Comparison of ENCODE assay signal across 12 mouse cellular contexts in genomic region chr11:30279278-30279677, GRCm38 (mm10). TPM values are rescaled to one million over a fixed set of nuclear protein-coding genes. Genes with fewer than 3 reads are reported as not detected.
DNase-seq lines count a peak whose midpoint lies in the region; ATAC-seq and TF ChIP-seq lines count a peak whose summit lies in the region.
"Had no signal": no experiment of that assay in that cellular context is flagged by ENCODE, and none has a peak within 500 bp of the region (broad histone marks: within the 10 kb centered on the region; RNA-seq: fewer than 3 reads in every experiment).

No protein-coding gene starts in this region.

- no peak overlapping the region for H3K4me2 ChIP-seq in heart, embryonic 11.5 days
- H3K4me2 ChIP-seq in forebrain, embryonic 13.5 days = no peak overlapping the region
- H3K4me2 ChIP-seq in hindbrain, postnatal 0 days (ENCODE audit: low read depth, low read length) = no peak overlapping the region
- H3K4me2 ChIP-seq: hindbrain, embryonic 14.5 days; limb, embryonic 15.5 days had no signal

- no peaks in the 10 kb centered on the region for H3K27me3 ChIP-seq in heart, adult 2 months (ENCODE audit: control insufficient read depth, insufficient read depth, low read length)
- no peaks in the 10 kb centered on the region for H3K27me3 ChIP-seq in heart, embryonic 11.5 days (ENCODE audit: control insufficient read depth, insufficient read depth, low read length)
- no peaks in the 10 kb centered on the region for H3K27me3 ChIP-seq in forebrain, embryonic 13.5 days
- H3K27me3 ChIP-seq in hindbrain, postnatal 0 days (ENCODE audit: insufficient read depth, low read length) = no peaks in the 10 kb centered on the region
- H3K27me3 ChIP-seq: limb, embryonic 15.5 days had no signal

- H3K4me3 ChIP-seq in heart, adult 2 months = no peak overlapping the region
- no peak overlapping the region for H3K4me3 ChIP-seq in heart, embryonic 11.5 days (ENCODE audit: low read depth, low read length)
- no peak overlapping the region for H3K4me3 ChIP-seq in forebrain, embryonic 13.5 days
- H3K4me3 ChIP-seq in hindbrain, postnatal 0 days (ENCODE audit: low read length) = no peak overlapping the region
- H3K4me3 ChIP-seq: limb, embryonic 15.5 days had no signal

- H3K9me3 ChIP-seq in heart, embryonic 11.5 days (replicated peaks; ENCODE audit: control insufficient read depth, low read length) = no peaks in the 10 kb centered on the region
- no peaks in the 10 kb centered on the region for H3K9me3 ChIP-seq in forebrain, embryonic 13.5 days (replicated peaks)
- no peaks in the 10 kb centered on the region for H3K9me3 ChIP-seq in hindbrain, postnatal 0 days (ENCODE audit: low read length)
- H3K9me3 ChIP-seq: limb, embryonic 15.5 days had no signal

- peak; percentile 97 for TF ChIP-seq EP300 in heart, adult 2 months (IDR thresholded peaks at IDR 0.05; ENCODE audit: insufficient read depth, low read depth, low read length)

- no peak for ATAC-seq in heart, embryonic 11.5 days (replicated peaks; ENCODE audit: insufficient number of reproducible peaks, low FRiP score, low TSS enrichment)
- ATAC-seq in forebrain, embryonic 13.5 days = no peak
- no peak for ATAC-seq in hindbrain, postnatal 0 days

- no peaks in the 10 kb centered on the region; the same call in 1 of the 2 replicates for H3K79me2 ChIP-seq in heart, adult 2 months (replicated peaks; ENCODE audit: control insufficient read depth, insufficient read depth, low read length)

- H3K4me1 ChIP-seq in heart, adult 2 months (ENCODE audit: control insufficient read depth, insufficient read depth, low read length) = peaks cover 16% of the 10 kb centered on the region
- no peaks in the 10 kb centered on the region for H3K4me1 ChIP-seq in heart, embryonic 11.5 days (ENCODE audit: control insufficient read depth, insufficient read depth, low read length)
- H3K4me1 ChIP-seq in forebrain, embryonic 13.5 days = no peaks in the 10 kb centered on the region
- no peaks in the 10 kb centered on the region for H3K4me1 ChIP-seq in hindbrain, postnatal 0 days (ENCODE audit: insufficient read depth, low read length)
- H3K4me1 ChIP-seq: limb, embryonic 15.5 days had no signal

- 40% methylated on average over 5 of the region's 5 CpGs for WGBS in heart, adult 2 months
- 66% methylated on average over 5 of the region's 5 CpGs for WGBS in heart, embryonic 11.5 days (ENCODE audit: insufficient replicate concordance)
- 84% methylated on average over 5 of the region's 5 CpGs for WGBS in forebrain, embryonic 13.5 days
- 87% methylated on average over 5 of the region's 5 CpGs for WGBS in hindbrain, postnatal 0 days

- intact Hi-C loops in heart, adult 2 months (cut with DNase I) = loop anchor here (1.0 kb wide), 1 partner anchor 11 kb away; the partner anchor contains the start of gene Sptbn1

- TF ChIP-seq CTCF in heart, adult 2 months (IDR thresholded peaks at IDR 0.05) = no peak
- TF ChIP-seq CTCF in hindbrain, postnatal 0 days (IDR thresholded peaks at IDR 0.05; ENCODE audit: low read depth) = no peak

- H3K27ac ChIP-seq in heart, adult 2 months = peak overlapping the region; percentile 90
- no peak overlapping the region for H3K27ac ChIP-seq in heart, embryonic 11.5 days (ENCODE audit: low read depth, low read length)
- no peak overlapping the region for H3K27ac ChIP-seq in forebrain, embryonic 13.5 days
- no peak overlapping the region for H3K27ac ChIP-seq in hindbrain, postnatal 0 days
- H3K27ac ChIP-seq: hindbrain, embryonic 14.5 days; limb, embryonic 15.5 days; stomach, postnatal 0 days had no signal

- peak; percentile 77 to 85 for DNase-seq in heart, adult 2 months
- DNase-seq in gastrocnemius, adult 8-10 months (ENCODE audit: low spot score in 2 of 2) = peak; percentile 62 to 68
- peak; percentile 69 for DNase-seq in kidney, adult 9 months
- peak; percentile 85 for DNase-seq in lung, postnatal 36 days
- DNase-seq in spleen, postnatal 4 days (ENCODE audit: low spot score in 2 of 2) = no peak
- DNase-seq in hindbrain, postnatal 0 days (ENCODE audit: low spot score) = no peak
- DNase-seq: cerebellum, adult 2 months had no signal

- TF ChIP-seq POLR2A in heart, adult 2 months (IDR thresholded peaks at IDR 0.05; ENCODE audit: insufficient read depth, low read depth, low read length) = peak; percentile 39; the same call in 1 of the 2 replicates

- no peak overlapping the region for H3K9ac ChIP-seq in heart, adult 2 months (ENCODE audit: low read depth, low read length)
- no peak overlapping the region for H3K9ac ChIP-seq in heart, embryonic 11.5 days (ENCODE audit: low read depth, low read length)
- no peak overlapping the region for H3K9ac ChIP-seq in forebrain, embryonic 13.5 days
- no peak overlapping the region for H3K9ac ChIP-seq in hindbrain, postnatal 0 days (replicated peaks; ENCODE audit: low read length)
- H3K9ac ChIP-seq: hindbrain, embryonic 14.5 days; limb, embryonic 15.5 days had no signal

- H3K36me3 ChIP-seq in heart, adult 2 months (ENCODE audit: control insufficient read depth, insufficient read depth, low read length) = peaks cover 39% of the 10 kb centered on the region
- no peaks in the 10 kb centered on the region for H3K36me3 ChIP-seq in heart, embryonic 11.5 days (ENCODE audit: control insufficient read depth, insufficient read depth, low read length)
- no peaks in the 10 kb centered on the region for H3K36me3 ChIP-seq in forebrain, embryonic 13.5 days (ENCODE audit: poor library complexity, severe bottlenecking)
- H3K36me3 ChIP-seq in hindbrain, postnatal 0 days (ENCODE audit: insufficient read depth, low read length) = no peaks in the 10 kb centered on the region
- H3K36me3 ChIP-seq: limb, embryonic 15.5 days had no signal

RNA-seq across cellular contexts. Expression of gene Sptbn1, which starts 11.3 kb away (rescaled TPM):
- total RNA-seq in heart, adult 2 months (2021) = 100 to 1,000 TPM; 509 to 570 TPM
- 169 and 246 TPM in 2 replicates for polyA plus RNA-seq in heart, adult 2 months (2012; rRNA removed)
- polyA plus RNA-seq in heart, embryonic 11.5 days (2014; fragmentation: Nextera tagmentation; extraction: Ambion mirVana) = 156 and 175 TPM in 2 replicates
- 100 to 1,000 TPM in 2 of 4 experiments, 10 to 100 TPM in 2; 83.7 to 109 (median 98.4) TPM for total RNA-seq in gastrocnemius, adult 8-10 months (2022)
- 85.6 and 94.0 TPM in 2 replicates for polyA plus RNA-seq in forebrain, embryonic 13.5 days (2015; fragmentation: Nextera tagmentation; extraction: Ambion mirVana)
- total RNA-seq in hindbrain, postnatal 0 days (2014; rRNA removed) = 247 and 255 TPM in 2 replicates
- polyA plus RNA-seq in hindbrain, postnatal 0 days (2015; fragmentation: Nextera tagmentation; extraction: Ambion mirVana) = 161 and 162 TPM in 2 replicates

Comparison
In these comparisons a context has a peak if more than half of its experiments do, and no peak if none do; other contexts are left out.
1. DNase-seq: peak in heart, adult 2 months (2 of 2), gastrocnemius, adult 8-10 months (2 of 2), kidney, adult 9 months (single experiment) and lung, postnatal 36 days (single experiment); none in spleen, postnatal 4 days (0 of 2) and hindbrain, postnatal 0 days (single experiment).